Comparison of ENCODE assay signal across 27 mouse cellular contexts in genomic region chr17:64053636-64054035, GRCm38 (mm10).
DNase-seq lines count a peak whose midpoint lies in the region; TF ChIP-seq lines count a peak whose summit lies in the region.
"Had no signal": no experiment of that assay in that cellular context is flagged by ENCODE, and none has a peak within 500 bp of the region (broad histone marks: within the 10 kb centered on the region; RNA-seq: fewer than 3 reads in every experiment).

No protein-coding gene starts in this region.

- H3K9ac ChIP-seq in ES-Bruce4 (ENCODE audit: low read depth, poor library complexity, severe bottlenecking) (no peak overlapping the region), ES-E14 (ENCODE audit: insufficient read depth, low read depth, low read length, poor library complexity, severe bottlenecking) (no peak overlapping the region)
- H3K9ac ChIP-seq: embryonic facial prominence, embryonic 12.5 days; embryonic facial prominence, embryonic 15.5 days; forebrain, postnatal 0 days; heart, embryonic 12.5 days; heart, embryonic 15.5 days; hindbrain, embryonic 14.5 days had no signal

- no peaks in the 10 kb centered on the region for H3K9me3 ChIP-seq in ES-Bruce4 (replicated peaks; ENCODE audit: control insufficient read depth, insufficient read depth, low read length, poor library complexity, severe bottlenecking)
- H3K9me3 ChIP-seq in ES-E14 (ENCODE audit: control insufficient read depth, insufficient read depth, low read depth, low read length): no peaks in the 10 kb centered on the region
- H3K9me3 ChIP-seq: embryonic facial prominence, embryonic 12.5 days; embryonic facial prominence, embryonic 15.5 days; G1E; heart, embryonic 12.5 days; heart, embryonic 15.5 days had no signal

- TF ChIP-seq EP300 in ES-Bruce4 (IDR thresholded peaks at IDR 0.05; ENCODE audit: insufficient read depth, low read depth, low read length): 0 out of 2 replicates have a peak, but pooled peaks have one; percentile 23

- intact Hi-C loops in heart, postnatal 36 days (cut with DNase I): no loop called here

- H3K4me1 ChIP-seq in ES-Bruce4 (ENCODE audit: control insufficient read depth, insufficient read depth, low read length) (no peaks in the 10 kb centered on the region), ES-E14 (ENCODE audit: control insufficient read depth in 2 of 2, insufficient read depth in 2 of 2, low read length in 2 of 2, poor library complexity in 1 of 2) (peaks cover 4 to 7% of the 10 kb centered on the region in 2 experiments)
- H3K4me1 ChIP-seq: heart, embryonic 15.5 days had no signal

- no peak for TF ChIP-seq CTCF in ES-Bruce4 (IDR thresholded peaks at IDR 0.05; ENCODE audit: low read depth, low read length)
- TF ChIP-seq CTCF in brain, embryonic 14.5 days (IDR thresholded peaks at IDR 0.05; ENCODE audit: borderline replicate concordance, extremely low read depth, insufficient read depth, insufficient read length): no peak

- peak; percentile 12 for DNase-seq in adrenal gland, adult 2 months
- DNase-seq in adrenal gland, postnatal 25 days: no peak
- DNase-seq in ES-E14 (ENCODE audit: low read depth, low spot score): peak; percentile 40
- peak; percentile 16 for DNase-seq in brain, embryonic 14.5 days (ENCODE audit: low read depth)
- no peak for DNase-seq in ovary, postnatal 36 days (ENCODE audit: low spot score)
- no peak for DNase-seq in heart, postnatal 36 days
- DNase-seq: adrenal gland, postnatal 10 days; B cell, adult 2 months; cerebellum, adult 18-20 months; cerebellum, adult 9-10 months; cerebellum, postnatal 14 days; forebrain, postnatal 0 days; gastrocnemius, postnatal 25 days; heart, adult 18-20 months; heart, postnatal 10 days; heart, postnatal 4 days; kidney, adult 18-20 months had no signal

- H3K27me3 ChIP-seq in ES-Bruce4 (ENCODE audit: control insufficient read depth, insufficient read depth, low read length, poor library complexity, severe bottlenecking): no peaks in the 10 kb centered on the region; the same call in 1 of the 2 replicates
- H3K27me3 ChIP-seq: CH12.LX; embryonic facial prominence, embryonic 12.5 days; embryonic facial prominence, embryonic 15.5 days; heart, embryonic 12.5 days; heart, embryonic 15.5 days; Patski had no signal

- TF ChIP-seq POLR2A in ES-Bruce4 (IDR thresholded peaks at IDR 0.05; ENCODE audit: insufficient read depth, low read length): no peak
- no peak for TF ChIP-seq POLR2A in brain, embryonic 14.5 days (IDR thresholded peaks at IDR 0.05; ENCODE audit: borderline replicate concordance, extremely low read depth, insufficient read depth, insufficient read length, poor library complexity, severe bottlenecking)

- H3K27ac ChIP-seq in ES-Bruce4 (ENCODE audit: insufficient read depth, low read length) (no peak overlapping the region), ES-E14 (ENCODE audit: insufficient read depth, low read depth, low read length, poor library complexity, severe bottlenecking) (no peak overlapping the region)
- H3K27ac ChIP-seq: embryonic facial prominence, embryonic 12.5 days; embryonic facial prominence, embryonic 15.5 days; heart, embryonic 15.5 days; hindbrain, embryonic 14.5 days; hindbrain, postnatal 0 days had no signal

- H3K4me3 ChIP-seq in ES-Bruce4 (ENCODE audit: low read depth, low read length) (no peak overlapping the region), ES-E14 (ENCODE audit: insufficient read depth in 1 of 2, low read depth in 1 of 2, low read length in 2 of 2, poor library complexity in 1 of 2, severe bottlenecking in 1 of 2) (no peak overlapping the region)
- H3K4me3 ChIP-seq: embryonic facial prominence, embryonic 12.5 days; embryonic facial prominence, embryonic 15.5 days; heart, embryonic 12.5 days; heart, embryonic 15.5 days had no signal

- in situ Hi-C loops in ES-E14 (cut with MboI; ENCODE audit: low sequenced_read_pairs in 2 of 2, unreplicated experiment in 2 of 2): no loop called here

- H3K36me3 ChIP-seq in ES-Bruce4 (ENCODE audit: control insufficient read depth, insufficient read depth, low read length, poor library complexity, severe bottlenecking): no peaks in the 10 kb centered on the region; the same call in 1 of the 2 replicates
- no peaks in the 10 kb centered on the region; the same call in 1 of the 2 replicates for H3K36me3 ChIP-seq in ES-E14 (ENCODE audit: control insufficient read depth, insufficient read depth, low read length, poor library complexity, severe bottlenecking)
- H3K36me3 ChIP-seq: embryonic facial prominence, embryonic 12.5 days; embryonic facial prominence, embryonic 15.5 days; heart, embryonic 12.5 days; heart, embryonic 15.5 days had no signal

TF ChIP-seq in ES-E14, 5 proteins besides CTCF, POLR2A, EP300 and RAD21:
- TF ChIP-seq MAFK (IDR thresholded peaks at IDR 0.05; ENCODE audit: insufficient read depth, low read depth, low read length): no peak
- no peak for TF ChIP-seq CHD2 (IDR thresholded peaks at IDR 0.05; ENCODE audit: low read depth, low read length)
- TF ChIP-seq ZC3H11A (IDR thresholded peaks at IDR 0.05; ENCODE audit: borderline replicate concordance, low read depth, low read length): no peak
- TF ChIP-seq HCFC1 (IDR thresholded peaks at IDR 0.05; ENCODE audit: borderline replicate concordance, insufficient read depth, low read length): no peak
- TF ChIP-seq ZNF384 (IDR thresholded peaks at IDR 0.05; ENCODE audit: low read depth, low read length): no peak

Comparison
In these comparisons a context has a peak if more than half of its experiments do, and no peak if none do; other contexts are left out.
1. DNase-seq: peak in adrenal gland, adult 2 months (single experiment), ES-E14 (single experiment) and brain, embryonic 14.5 days (single experiment); none in adrenal gland, postnatal 25 days (single experiment), ovary, postnatal 36 days (single experiment) and heart, postnatal 36 days (0 of 2).